9 mouse cellular contexts compared by ENCODE assay signal in the genomic region with DNA sequence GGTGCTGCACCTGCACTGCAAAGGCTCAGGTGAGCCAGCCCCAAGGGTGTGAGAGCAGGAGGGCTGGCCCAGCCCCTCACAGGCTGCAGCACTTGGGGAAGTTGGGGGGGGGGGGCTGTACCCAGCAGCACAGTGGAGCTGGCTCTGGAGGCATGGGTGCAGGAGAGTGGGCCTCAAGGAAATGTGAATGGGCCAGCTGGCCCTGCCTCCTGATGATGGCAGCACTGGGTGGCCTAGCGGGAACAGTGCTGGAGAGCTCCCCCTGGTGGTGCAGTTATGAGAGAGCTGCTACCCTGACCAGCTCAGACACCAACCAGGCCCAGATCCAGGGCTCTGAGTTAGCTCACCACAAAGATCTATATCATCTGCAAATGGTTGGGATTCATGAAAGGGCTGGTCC. TPM values are rescaled to one million over a fixed set of nuclear protein-coding genes. Genes with fewer than 3 reads are reported as not detected.
DNase-seq lines count a peak whose midpoint lies in the region; ATAC-seq lines count a peak whose summit lies in the region.
"Had no signal": no experiment of that assay in that cellular context is flagged by ENCODE, and none has a peak within 500 bp of the region (broad histone marks: within the 10 kb centered on the region; RNA-seq: fewer than 3 reads in every experiment).

No protein-coding gene starts in this region.

- H3K27me3 ChIP-seq in midbrain, embryonic 10.5 days (ENCODE audit: low read depth, poor library complexity, severe bottlenecking), result no peaks in the 10 kb centered on the region
- no peaks in the 10 kb centered on the region for H3K27me3 ChIP-seq in midbrain, embryonic 16.5 days (ENCODE audit: control insufficient read depth, insufficient read depth, low read depth, low read length)
- no peaks in the 10 kb centered on the region for H3K27me3 ChIP-seq in forebrain, embryonic 12.5 days
- H3K27me3 ChIP-seq: embryonic facial prominence, embryonic 13.5 days had no signal

- peak; percentile 75 for DNase-seq in midbrain, embryonic 10.5 days (ENCODE audit: low spot score)
- DNase-seq in c-Kit-positive CD71-negative TER-119-negative erythroid progenitor cells, embryonic 14.5 days (ENCODE audit: low read depth), result peak; percentile 68
- DNase-seq in left cerebral cortex, adult 9 months (ENCODE audit: low spot score in 2 of 2), result peak; percentile 5 to 34
- DNase-seq in spleen, postnatal 10 days (ENCODE audit: low spot score in 2 of 2), result peak; percentile 64 to 89

- no peak overlapping the region for H3K4me2 ChIP-seq in midbrain, embryonic 16.5 days (ENCODE audit: low read length)
- no peak overlapping the region for H3K4me2 ChIP-seq in forebrain, embryonic 12.5 days
- H3K4me2 ChIP-seq: embryonic facial prominence, embryonic 13.5 days had no signal

- H3K4me1 ChIP-seq in midbrain, embryonic 10.5 days, result no peaks in the 10 kb centered on the region
- no peaks in the 10 kb centered on the region for H3K4me1 ChIP-seq in midbrain, embryonic 16.5 days (ENCODE audit: control insufficient read depth, insufficient read depth, low read length)
- H3K4me1 ChIP-seq in forebrain, embryonic 12.5 days, result no peaks in the 10 kb centered on the region
- H3K4me1 ChIP-seq: embryonic facial prominence, embryonic 13.5 days had no signal

- H3K4me3 ChIP-seq in midbrain, embryonic 10.5 days, result no peak overlapping the region
- no peak overlapping the region for H3K4me3 ChIP-seq in midbrain, embryonic 16.5 days (ENCODE audit: low read depth, low read length)
- H3K4me3 ChIP-seq in forebrain, embryonic 12.5 days (replicated peaks), result no peak overlapping the region
- H3K4me3 ChIP-seq: embryonic facial prominence, embryonic 13.5 days had no signal

- no peaks in the 10 kb centered on the region for H3K9me3 ChIP-seq in midbrain, embryonic 10.5 days (replicated peaks)
- no peaks in the 10 kb centered on the region for H3K9me3 ChIP-seq in midbrain, embryonic 16.5 days (replicated peaks; ENCODE audit: control insufficient read depth, low read length, poor library complexity, severe bottlenecking)
- no peaks in the 10 kb centered on the region for H3K9me3 ChIP-seq in forebrain, embryonic 12.5 days
- H3K9me3 ChIP-seq: embryonic facial prominence, embryonic 13.5 days had no signal

- no peaks in the 10 kb centered on the region for H3K36me3 ChIP-seq in midbrain, embryonic 10.5 days
- no peaks in the 10 kb centered on the region for H3K36me3 ChIP-seq in midbrain, embryonic 16.5 days (ENCODE audit: control insufficient read depth, insufficient read depth, low read length)
- no peaks in the 10 kb centered on the region for H3K36me3 ChIP-seq in forebrain, embryonic 12.5 days (replicated peaks)
- H3K36me3 ChIP-seq: embryonic facial prominence, embryonic 13.5 days had no signal

- 13% methylated on average over 1 of the region's 1 CpGs for WGBS in midbrain, embryonic 10.5 days
- WGBS in midbrain, embryonic 16.5 days, result 8% methylated on average over 1 of the region's 1 CpGs
- WGBS in forebrain, embryonic 12.5 days, result 20% methylated on average over 1 of the region's 1 CpGs

- no peak overlapping the region for H3K9ac ChIP-seq in midbrain, embryonic 16.5 days (ENCODE audit: low read depth, low read length)
- no peak overlapping the region for H3K9ac ChIP-seq in forebrain, embryonic 12.5 days
- H3K9ac ChIP-seq: embryonic facial prominence, embryonic 13.5 days had no signal

- H3K27ac ChIP-seq in midbrain, embryonic 10.5 days (replicated peaks), result no peak overlapping the region
- H3K27ac ChIP-seq in midbrain, embryonic 16.5 days (ENCODE audit: low read length), result no peak overlapping the region
- no peak overlapping the region for H3K27ac ChIP-seq in forebrain, embryonic 12.5 days
- H3K27ac ChIP-seq: embryonic facial prominence, embryonic 13.5 days had no signal

- no peak for ATAC-seq in midbrain, embryonic 16.5 days
- ATAC-seq in forebrain, embryonic 12.5 days (ENCODE audit: low FRiP score), result peak; percentile 39; the same call in 1 of the 2 replicates
- peak; percentile 56 for ATAC-seq in inflammation-experienced regulatory T-cells, adult 6 months
- peak; percentile 99 for ATAC-seq in megakaryocyte progenitor cell, adult 5-6 weeks (replicated peaks; ENCODE audit: poor library complexity)

RNA-seq across cellular contexts. Expression of gene Bpifb9b, which starts 6.5 kb away (rescaled TPM):
- not detected in 2 replicates for polyA plus RNA-seq in midbrain, embryonic 10.5 days (2016; fragmentation: Nextera tagmentation; extraction: Ambion mirVana)
- not detected in 2 replicates for polyA plus RNA-seq in midbrain, embryonic 16.5 days (2015; fragmentation: Nextera tagmentation; extraction: Ambion mirVana)
- polyA plus RNA-seq in forebrain, embryonic 12.5 days (2016; fragmentation: Nextera tagmentation; extraction: Ambion mirVana), result not detected in 2 replicates
- not detected for polyA plus RNA-seq in inflammation-experienced regulatory T-cells, adult 6 months (2017; shearing (Covaris generic))
- total RNA-seq in megakaryocyte progenitor cell, adult 5-6 weeks (2015), result not detected in 2 replicates
- total RNA-seq in megakaryocyte progenitor cell, adult 5-6 weeks (2017), result not detected in 2 replicates
- polyA plus RNA-seq: embryonic facial prominence, embryonic 13.5 days had no signal

RNA-seq across cellular contexts. Expression of gene Bpifb9a, which starts 42.8 kb away (rescaled TPM):
- not detected in 2 replicates for polyA plus RNA-seq in midbrain, embryonic 10.5 days (2016; fragmentation: Nextera tagmentation; extraction: Ambion mirVana)
- polyA plus RNA-seq in midbrain, embryonic 16.5 days (2015; fragmentation: Nextera tagmentation; extraction: Ambion mirVana), result not detected in 2 replicates
- polyA plus RNA-seq in forebrain, embryonic 12.5 days (2016; fragmentation: Nextera tagmentation; extraction: Ambion mirVana), result not detected in 2 replicates
- polyA plus RNA-seq in inflammation-experienced regulatory T-cells, adult 6 months (2017; shearing (Covaris generic)), result not detected
- total RNA-seq in megakaryocyte progenitor cell, adult 5-6 weeks (2015), result not detected in 2 replicates
- not detected in 2 replicates for total RNA-seq in megakaryocyte progenitor cell, adult 5-6 weeks (2017)
- polyA plus RNA-seq: embryonic facial prominence, embryonic 13.5 days had no signal

Comparison
In these comparisons a context has a peak if more than half of its experiments do, and no peak if none do; other contexts are left out.
1. DNase-seq: peak in every context shown above with its lines; median percentile 76 in spleen, postnatal 10 days; 75 in midbrain, embryonic 10.5 days; 68 in c-Kit-positive CD71-negative TER-119-negative erythroid progenitor cells, embryonic 14.5 days; 20 in left cerebral cortex, adult 9 months.